Mouse (Mus musculus): ENCODE measurements at regions not wholly inside any gene's neighbourhood (a gene's known extent, or its start where the extent isn't known, plus 50 kb on each side); places are given as distances from the start of the nearest gene placed in this dataset.

DNA sequence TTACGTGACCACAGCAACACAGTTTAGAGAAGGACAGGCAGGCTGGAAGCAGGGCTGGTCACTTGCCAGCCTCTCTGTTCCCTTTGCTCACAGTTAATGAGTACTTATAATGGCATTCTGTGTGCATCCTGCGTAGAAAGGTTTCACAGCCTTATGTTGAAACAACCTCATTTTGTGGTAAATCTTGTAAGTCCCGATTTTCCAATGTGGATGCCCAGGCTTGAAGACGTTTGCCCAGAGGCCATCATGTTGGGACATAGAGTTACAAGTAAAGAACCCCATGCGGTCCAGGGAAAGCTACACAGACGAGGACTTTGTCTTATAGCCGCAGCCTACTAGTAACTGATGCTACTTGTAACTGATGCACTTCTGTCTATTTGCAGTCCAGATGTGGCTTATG is 100.4 kb upstream of the Lhx8 start:
- DNase-seq: no peak
- TF ChIP-seq CTCF (IDR thresholded peaks at IDR 0.05): no peak
- H3K4me3 ChIP-seq: no peak overlapping the region
- intact Hi-C loops (cut with DNase I): no loop called here
- no peak overlapping the region for H3K27ac ChIP-seq

DNA sequence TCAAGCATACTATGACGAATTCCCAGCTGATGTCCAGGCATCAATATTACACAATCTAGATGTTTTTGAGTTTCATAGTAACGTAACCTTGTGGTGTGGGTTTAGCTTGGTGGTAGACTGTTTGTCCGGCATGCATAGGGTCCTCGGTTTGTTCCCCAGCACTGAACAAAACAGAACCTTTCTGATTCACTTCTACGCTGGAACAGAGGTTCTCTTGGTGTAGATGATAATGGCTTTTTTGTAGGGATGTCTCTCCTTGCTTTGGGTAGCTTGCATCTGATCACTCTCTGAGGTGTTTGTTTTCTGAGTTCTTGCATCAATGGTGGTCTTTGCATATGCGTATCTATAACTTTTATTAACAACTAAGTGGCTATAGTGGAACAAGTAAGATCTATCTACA is 99.2 kb upstream of the Lhx8 start:
- intact Hi-C loops (cut with DNase I): no loop called here
- DNase-seq: no peak
- Histone ChIP-seq H3K4me3 (no peak overlapping the region), H3K27ac (no peak overlapping the region)
- no peak for TF ChIP-seq CTCF (IDR thresholded peaks at IDR 0.05)

DNA sequence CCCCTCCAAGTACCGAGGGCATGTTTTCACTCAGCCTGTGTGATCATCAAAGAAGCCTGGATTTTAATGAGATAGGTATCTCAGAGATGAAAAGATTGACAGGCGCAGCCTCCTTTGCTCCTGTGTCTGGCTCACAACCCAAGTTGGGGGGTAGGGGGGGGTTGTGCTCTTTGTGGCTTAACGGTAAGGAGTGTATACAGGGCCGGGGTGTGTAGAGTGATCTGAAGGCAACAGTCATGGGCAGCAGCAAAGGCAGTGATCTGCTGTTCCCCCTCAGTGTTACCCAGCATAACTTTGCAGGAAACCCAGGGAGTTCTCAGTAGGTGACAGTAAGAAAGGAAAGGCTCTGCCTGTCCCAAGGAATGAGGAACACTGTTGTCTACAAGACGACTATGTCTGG is 94.1 kb upstream of the Lhx8 start:
- DNase-seq: no peak
- no peak overlapping the region for H3K27ac ChIP-seq
- intact Hi-C loops (cut with DNase I): no loop called here
- TF ChIP-seq CTCF (IDR thresholded peaks at IDR 0.05): no peak
- H3K4me3 ChIP-seq: no peak overlapping the region

DNA sequence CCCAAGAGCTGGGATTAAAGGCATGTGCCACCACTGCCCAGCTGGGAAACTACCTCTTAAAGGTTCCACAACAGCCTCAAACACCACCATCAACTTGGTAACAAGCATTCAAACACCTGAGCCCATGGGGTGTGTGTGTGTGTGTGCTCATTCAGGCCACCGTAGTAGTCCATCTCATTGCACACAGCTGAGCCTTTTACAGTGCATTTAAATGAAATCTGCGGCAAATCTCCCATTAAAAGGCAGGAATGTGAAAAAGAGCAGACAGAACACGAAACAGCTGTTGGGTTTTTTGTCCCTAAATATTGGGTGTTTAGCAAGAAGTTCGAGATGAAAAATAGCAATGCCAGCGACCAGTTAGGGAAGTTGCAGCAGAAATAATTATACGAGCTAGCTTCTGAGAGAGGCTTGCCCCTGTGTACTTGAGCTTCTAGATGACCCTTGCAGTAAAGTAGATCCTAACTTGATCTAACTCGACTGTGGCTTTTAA is 91.0 kb upstream of the Lhx8 start:
- Histone ChIP-seq H3K4me3 (no peak overlapping the region), H3K27ac (no peak overlapping the region)
- no peak for TF ChIP-seq CTCF (IDR thresholded peaks at IDR 0.05)
- intact Hi-C loops (cut with DNase I): no loop called here
- DNase-seq: no peak

DNA sequence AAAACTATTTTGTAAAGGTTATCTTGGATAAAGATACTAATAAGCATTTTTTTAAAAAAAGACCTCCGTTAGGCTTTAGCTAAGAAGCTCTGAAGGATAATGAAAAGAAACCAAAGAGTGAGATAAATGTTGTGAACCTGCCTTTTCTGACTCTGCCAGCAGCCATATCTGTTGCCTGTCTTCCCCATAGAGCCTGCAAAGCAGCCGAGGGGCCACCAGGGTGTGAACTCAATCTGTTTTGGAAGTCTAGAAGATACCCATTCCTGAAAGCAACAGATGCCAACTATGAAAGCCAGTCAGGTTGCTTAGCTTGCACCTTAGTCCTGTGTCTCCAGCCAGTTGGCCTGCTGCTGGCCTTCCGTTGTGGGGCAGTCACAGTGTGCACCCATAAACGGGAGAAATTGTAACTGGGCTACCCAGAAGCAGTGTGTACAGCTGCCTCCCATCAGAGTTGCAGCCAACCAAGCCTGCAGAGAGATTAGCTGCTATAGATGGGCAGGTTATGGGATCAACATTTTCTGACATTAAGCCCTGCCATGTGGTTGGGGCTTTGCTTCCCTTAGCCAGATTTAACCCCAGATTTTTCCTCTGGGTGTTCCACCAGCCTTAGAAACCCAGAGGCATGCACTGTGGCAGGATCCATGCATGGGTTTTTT is 87.8 kb upstream of the Lhx8 start:
- no peak overlapping the region for H3K27ac ChIP-seq
- TF ChIP-seq CTCF (IDR thresholded peaks at IDR 0.05): no peak
- intact Hi-C loops (cut with DNase I): no loop called here
- H3K4me3 ChIP-seq: no peak overlapping the region
- DNase-seq: no peak

DNA sequence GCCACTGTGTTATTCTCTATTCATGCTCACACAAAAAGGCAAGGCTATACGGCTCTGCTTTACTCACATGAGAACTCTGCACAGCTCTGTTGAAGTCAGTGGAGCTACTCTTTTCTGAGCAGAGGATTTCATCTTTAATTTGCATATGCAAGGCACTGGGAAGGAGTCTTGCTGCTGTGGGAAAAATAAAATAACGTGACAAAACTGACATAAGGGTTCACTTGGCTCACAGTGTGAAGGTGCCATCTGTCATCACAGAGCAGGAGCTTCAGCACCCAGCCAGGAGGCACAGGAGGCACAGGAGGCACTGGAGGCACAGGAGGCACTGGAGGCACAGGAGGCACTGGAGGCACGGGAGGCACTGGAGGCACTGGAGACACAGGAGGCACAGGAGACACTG is 83.9 kb upstream of the Lhx8 start:
- no peak for DNase-seq
- TF ChIP-seq CTCF (IDR thresholded peaks at IDR 0.05): no peak
- intact Hi-C loops (cut with DNase I): no loop called here
- H3K27ac ChIP-seq: no peak overlapping the region
- no peak overlapping the region for H3K4me3 ChIP-seq

DNA sequence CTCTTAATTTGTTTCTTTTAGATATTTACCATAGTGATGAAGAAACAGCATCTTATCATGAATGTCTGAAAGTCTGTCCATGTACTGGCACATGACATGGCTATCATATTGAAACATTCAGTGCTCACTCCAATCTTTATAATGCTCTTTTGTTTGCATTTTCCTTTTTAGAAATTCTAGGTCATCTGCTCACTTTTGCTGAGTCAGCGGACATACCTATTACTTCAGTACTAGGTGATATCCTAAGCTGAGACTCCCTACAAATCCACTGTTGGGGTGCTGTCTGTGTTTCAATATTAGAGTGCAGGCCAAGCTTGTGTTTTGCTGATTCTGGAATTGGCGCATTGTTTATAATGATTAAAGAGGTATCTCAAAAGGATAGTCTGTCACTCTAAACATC is 79.8 kb upstream of the Lhx8 start:
- Histone ChIP-seq H3K4me3 (no peak overlapping the region), H3K27ac (no peak overlapping the region)
- intact Hi-C loops (cut with DNase I): no loop called here
- TF ChIP-seq CTCF (IDR thresholded peaks at IDR 0.05): no peak
- no peak for DNase-seq

DNA sequence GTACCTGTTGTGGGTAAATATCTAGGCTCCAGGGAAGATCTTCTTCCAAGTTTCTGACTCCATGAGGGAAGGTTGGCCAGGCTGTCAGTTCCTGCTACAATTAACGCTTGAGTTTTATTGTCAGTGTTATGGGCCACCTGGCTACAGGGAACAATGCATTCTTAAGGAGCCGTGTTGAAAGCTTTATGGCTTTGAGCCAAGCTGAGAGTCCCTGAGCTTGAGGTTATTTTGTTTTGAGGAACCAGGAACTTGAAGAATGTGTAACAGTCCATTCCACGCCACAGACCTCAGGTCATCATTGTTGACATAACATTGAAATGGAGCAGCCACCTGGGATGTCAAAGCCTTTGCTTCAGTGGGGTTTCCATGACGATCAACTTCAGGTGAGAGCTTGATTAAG is 71.6 kb upstream of the Lhx8 start:
- TF ChIP-seq CTCF (IDR thresholded peaks at IDR 0.05): no peak

DNA sequence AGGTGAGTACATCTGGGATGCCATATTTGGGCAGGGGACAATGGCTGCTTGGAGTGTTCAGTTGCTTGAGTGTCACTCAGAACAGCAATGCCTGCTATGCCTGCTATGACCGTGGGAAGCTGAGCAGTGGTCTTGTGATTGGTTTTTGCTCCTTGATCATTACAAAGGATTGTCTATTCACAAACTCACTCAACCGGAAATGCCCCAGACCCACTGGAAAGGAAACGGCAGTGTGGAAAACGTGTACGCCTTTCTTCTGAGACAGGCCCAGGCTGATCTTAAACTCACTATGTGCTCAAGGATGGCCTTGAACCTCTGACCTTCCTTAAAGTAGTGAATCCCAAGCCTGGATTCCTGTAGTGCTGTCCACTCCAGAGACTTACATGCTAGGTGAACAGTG is 63.2 kb upstream of the Lhx8 start:
- Histone ChIP-seq H3K4me3 (no peak overlapping the region), H3K27ac (no peak overlapping the region)
- no peak for TF ChIP-seq CTCF (IDR thresholded peaks at IDR 0.05)
- intact Hi-C loops (cut with DNase I): no loop called here
- no peak for DNase-seq

More for the DNA sequence above, 71.6 kb upstream of the Lhx8 start:
- intact Hi-C loops (cut with DNase I): no loop called here
- no peak for DNase-seq
- Histone ChIP-seq H3K4me3 (no peak overlapping the region), H3K27ac (no peak overlapping the region)

DNA sequence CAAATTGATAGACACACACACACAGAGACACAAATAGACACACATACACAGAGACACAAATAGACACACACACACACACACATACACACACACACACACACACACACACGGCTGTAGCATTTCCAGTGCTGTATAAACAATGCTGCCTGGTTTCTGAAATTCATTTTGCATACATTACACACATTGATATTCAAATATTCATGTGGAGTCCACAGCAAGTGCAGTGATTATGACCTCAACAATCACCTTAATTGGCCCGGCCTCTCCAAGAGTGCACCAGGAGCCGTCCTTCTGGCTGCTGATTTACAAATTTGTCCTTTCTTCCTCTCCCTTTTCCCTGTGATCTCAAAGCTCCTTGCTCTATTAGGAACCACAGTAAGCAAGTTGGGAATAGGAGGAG is 61.2 kb upstream of the Lhx8 start:
- H3K27ac ChIP-seq: no peak overlapping the region
- H3K4me3 ChIP-seq: no peak overlapping the region
- intact Hi-C loops (cut with DNase I): no loop called here
- no peak for DNase-seq
- no peak for TF ChIP-seq CTCF (IDR thresholded peaks at IDR 0.05)

DNA sequence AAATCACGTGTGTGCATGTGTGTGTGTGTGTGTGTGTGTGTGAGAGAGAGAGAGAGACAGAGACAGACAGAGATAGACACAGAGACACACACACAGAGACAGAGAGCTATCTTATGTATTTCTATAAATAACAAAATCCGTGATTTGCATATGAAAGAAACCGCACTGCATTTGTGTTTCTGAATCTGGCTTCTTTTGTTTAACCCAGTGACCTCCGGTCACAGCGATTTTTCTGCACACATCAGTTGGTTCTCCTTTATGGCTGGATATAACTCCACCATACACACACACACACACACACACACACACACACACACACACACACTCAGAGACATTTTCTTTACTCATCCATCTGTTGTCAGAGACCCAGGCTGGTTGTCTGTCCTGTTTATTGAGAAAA is 58.2 kb upstream of the Lhx8 start:
- TF ChIP-seq CTCF (IDR thresholded peaks at IDR 0.05): no peak
- intact Hi-C loops (cut with DNase I): no loop called here
- H3K27ac ChIP-seq: no peak overlapping the region
- H3K4me3 ChIP-seq: no peak overlapping the region
- DNase-seq: no peak

DNA sequence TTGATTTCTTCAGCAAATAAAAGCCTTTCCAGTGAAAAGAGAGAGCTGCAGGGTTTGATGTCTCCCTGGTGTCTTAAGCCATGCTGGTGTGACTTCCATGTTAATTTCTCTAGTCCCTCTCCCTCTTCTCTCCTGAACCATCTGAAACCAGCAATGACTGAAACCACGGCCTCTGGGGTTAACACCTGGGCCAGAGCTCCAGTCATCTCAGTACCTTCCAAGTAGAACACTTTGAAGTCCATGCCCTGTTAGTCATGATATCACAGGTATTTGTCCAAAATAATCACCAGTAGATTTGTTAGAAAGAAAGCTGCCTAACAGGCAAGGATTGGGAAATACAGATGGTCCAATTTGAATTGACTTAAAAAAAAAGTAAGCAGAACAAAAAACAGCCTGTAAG is 56.8 kb upstream of the Lhx8 start:
- no peak for DNase-seq
- Histone ChIP-seq H3K27ac (no peak overlapping the region), H3K4me3 (no peak overlapping the region)
- intact Hi-C loops (cut with DNase I): no loop called here
- TF ChIP-seq CTCF (IDR thresholded peaks at IDR 0.05): no peak

DNA sequence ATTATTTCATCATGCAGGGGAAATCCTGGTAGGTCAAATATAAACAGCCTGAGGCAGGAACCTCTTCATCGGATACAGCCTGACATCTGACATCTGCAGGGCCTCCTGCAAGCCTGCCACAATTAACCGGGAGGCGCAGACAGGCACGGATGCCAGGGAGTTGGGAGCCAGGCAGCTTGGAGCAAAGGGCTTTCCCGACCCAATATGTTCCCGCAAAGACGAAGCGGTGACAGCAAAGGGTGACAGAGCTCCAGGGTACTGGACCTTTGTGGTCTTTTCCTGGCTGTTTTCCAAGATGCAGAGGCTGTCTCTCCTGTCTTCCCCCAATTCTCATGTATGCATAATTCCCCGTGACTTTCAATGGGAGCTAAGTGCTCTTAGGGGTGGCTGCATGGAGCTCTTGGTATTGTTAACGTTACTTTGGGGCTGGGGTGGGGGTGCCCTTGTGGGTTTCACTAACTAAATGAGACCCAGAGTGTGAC is 55.4 kb upstream of the Lhx8 start:
- no peak overlapping the region for H3K4me3 ChIP-seq
- TF ChIP-seq CTCF (IDR thresholded peaks at IDR 0.05): no peak
- intact Hi-C loops (cut with DNase I): no loop called here

DNA sequence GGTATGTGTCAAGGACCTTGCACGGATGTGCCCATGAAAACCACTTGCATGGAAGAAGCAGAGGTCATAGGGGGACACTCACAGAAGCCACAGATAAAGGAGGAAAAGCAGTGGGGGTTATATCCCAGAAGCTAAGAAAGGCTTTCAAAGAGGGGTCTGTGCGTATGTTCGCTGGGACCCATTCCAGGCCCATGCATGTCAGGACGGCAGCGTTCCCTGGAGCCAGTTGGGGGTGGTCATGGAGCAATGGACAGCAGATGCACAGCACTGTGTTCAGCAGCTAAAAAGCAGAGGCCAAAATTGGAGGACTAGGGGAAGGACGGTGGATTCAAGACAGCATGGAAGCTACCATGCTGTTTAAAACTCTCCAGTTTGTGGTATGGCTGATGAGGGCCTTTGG is 52.4 kb upstream of the Lhx8 start:
- intact Hi-C loops (cut with DNase I): no loop called here
- H3K4me3 ChIP-seq: no peak overlapping the region
- DNase-seq: no peak
- no peak for TF ChIP-seq CTCF (IDR thresholded peaks at IDR 0.05)
- H3K27ac ChIP-seq: no peak overlapping the region

More for the DNA sequence above, 55.4 kb upstream of the Lhx8 start:
- H3K27ac ChIP-seq: no peak overlapping the region
- DNase-seq: no peak
